Mouse (Mus musculus) frontal cortex, adult 2 months (tissue): ENCODE data around the gene Recql5. TPM values are rescaled to one million over a fixed set of nuclear protein-coding genes. Genes with fewer than 3 reads are reported as not detected.

Source experiments
- DNase-seq, 2 experiments: peaks; one replicate each; pipeline ENCODE4 v3.0.0; 2022; ENCODE audit warnings: low spot score in 1 of 2; ENCODE audit errors: extremely low spot score in 1 of 2
- polyA plus RNA-seq: library from polyadenylated mRNA; depleted of rRNA; stranded (reverse); fragments of >200 nt; gene quantifications from 2 replicates; pipeline ENCODE4 v1.2.3, GENCODE M21; 2012; rRNA removed

The Recql5 gene
- polyA plus RNA-seq: 28.4 and 31.7 TPM in 2 replicates

DNA sequence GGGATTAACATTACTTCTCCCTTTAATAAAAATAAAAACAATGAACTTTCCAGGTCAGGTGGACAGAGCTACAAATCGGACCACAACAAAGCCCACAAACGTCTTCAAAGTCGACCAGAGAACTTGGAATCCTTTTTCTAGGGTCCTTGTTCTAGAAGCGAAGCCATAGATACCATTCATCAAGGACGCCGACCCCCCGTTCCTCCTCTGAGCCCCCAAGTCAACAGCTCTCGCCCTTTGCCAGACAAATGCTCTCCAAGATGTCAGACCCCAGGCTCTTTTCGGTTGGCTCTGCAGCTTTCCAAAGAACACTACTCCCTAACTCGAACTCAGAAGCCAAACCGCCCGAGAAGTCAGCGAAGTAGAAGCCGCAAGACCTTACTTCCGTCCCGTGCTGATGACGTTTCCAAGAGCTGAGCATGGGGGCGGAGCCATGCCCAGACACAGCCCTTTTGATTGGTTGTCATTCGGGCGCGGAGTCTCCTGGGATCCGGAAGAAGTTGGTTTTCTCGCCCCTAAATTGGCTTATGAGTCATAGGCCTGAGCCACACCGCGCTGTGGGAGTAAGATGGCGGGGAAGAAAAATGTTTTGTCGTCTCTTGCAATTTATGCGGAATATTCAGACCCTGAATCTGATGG lies at the start of gene Recql5, which contains the start of gene Sap30bp:
Gene Recql5, minus strand, starts transcription at position 370 of the 639 bp plus-strand sequence.
Gene Sap30bp, plus strand, starts transcription at position 175 of the 639 bp plus-strand sequence.
- peak; percentile 97 to 99 for DNase-seq

DNA sequence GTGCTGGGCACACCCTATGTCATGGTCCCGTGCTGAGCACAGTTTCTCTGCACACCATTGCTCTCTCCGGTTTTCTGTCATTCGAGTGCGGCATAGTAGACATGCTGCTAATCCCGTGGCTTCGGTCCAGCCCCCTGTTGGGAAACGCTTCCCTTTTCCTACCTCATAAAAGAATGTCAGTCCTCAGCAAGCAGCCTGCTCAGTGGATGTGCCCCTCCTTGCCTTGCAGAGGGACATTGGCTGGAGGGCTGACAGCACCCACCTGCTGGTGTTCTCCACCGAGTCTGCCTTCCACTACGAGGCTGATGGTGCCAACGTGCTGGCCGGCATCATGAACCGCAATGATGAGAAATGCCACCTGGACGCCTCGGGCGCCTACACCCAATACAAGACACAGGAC lies 49.2 kb upstream of the Recql5 start:
- DNase-seq: no peak

DNA sequence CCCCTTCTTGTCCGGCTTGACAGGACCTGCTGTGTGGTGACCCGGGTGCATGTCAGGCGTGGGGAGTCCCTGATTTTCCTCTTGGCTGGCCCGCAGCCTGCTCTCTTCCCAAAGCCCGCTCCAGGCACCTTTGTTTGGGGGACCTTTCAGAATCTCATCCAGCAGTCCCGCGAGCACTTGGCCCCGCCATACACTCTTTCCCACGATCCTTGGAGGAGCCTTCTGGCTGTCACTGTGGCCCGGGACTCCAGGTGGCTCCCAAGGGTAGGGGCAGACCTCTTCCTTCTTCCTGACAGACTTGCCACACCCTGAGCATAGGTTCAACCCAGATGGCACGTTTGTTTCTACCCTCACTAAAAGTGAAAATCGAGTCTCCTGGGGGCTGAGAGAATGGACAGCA lies 42.3 kb upstream of the Recql5 start:
- DNase-seq: no peak

DNA sequence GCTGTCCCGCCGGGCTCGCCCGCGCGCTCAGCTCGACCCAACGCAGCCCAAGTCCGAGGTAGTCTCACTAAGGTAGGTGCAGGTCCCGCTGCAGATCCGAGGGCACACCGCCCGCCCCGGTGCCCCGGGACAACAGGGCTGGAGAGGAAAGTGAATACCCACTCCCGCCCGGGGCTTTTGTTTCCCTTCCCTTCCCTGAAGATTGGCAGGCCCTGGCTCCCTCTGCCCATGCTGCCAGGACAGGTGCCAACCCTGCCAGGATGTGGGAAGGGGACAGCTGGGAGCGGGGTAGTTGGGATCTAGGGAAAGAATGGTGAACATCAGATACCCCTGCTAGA lies 41.8 kb upstream of the Recql5 start:
- DNase-seq: no peak

DNA sequence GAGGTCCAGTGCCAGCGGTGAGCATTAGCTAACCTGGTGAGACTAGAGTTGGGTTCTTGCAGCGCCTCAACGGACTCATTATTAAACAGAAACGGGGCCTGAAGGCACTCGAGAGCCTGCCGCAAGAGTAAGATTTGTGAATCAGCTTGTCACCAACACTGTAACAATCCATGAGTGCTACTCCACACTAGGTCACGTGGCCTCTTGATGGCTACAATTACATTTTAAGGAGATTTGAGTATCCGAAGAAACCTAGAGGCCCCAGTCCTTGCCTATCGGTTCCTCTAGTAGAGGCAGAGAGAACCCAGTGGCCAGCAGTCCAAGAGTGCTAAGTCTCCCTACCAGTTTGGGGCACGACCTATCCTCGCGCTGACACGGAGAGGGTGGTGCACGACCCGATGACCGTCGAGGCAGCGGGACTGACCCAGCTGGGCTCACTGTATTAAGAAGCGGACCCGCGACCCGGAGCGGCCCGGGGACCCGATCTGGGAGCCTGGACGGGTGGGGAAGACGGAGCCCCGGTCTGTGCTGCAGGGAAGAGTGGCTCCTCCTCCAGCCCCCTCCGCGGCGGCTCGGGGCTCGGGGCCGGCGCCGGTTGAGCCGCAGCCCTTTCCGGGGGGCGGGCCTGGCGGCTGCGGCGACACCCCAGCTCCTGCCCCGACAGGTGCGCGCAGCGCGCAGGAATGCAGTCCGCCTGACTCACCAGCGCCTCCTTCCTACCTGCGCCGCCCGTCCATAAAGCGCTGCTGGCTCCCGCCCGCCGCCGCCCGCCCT lies 41.2 kb upstream of the Recql5 start, which contains the start of gene Itgb4:
Gene Itgb4, plus strand, starts transcription at position 401 of the 774 bp plus-strand sequence.
- no peak for DNase-seq

DNA sequence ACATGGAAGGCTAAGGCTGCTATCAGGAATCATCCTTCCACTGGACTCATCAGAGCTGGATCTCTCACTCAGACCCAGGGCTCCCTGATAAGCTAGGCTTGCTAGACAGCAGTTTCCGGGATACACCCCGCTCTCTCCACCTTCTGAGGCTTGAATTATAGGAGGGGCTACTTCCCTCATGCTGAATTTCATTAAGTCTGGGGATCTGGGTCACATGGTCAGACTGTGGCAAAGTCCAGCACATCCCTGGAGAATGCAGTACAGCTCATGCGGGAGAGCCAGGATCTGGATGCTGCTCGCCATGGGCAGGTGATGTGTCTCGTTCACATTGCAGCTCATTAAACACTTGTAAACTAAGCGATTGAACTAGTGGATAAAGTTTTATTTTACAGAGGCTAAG lies 37.7 kb upstream of the Recql5 start:
- DNase-seq: no peak

DNA sequence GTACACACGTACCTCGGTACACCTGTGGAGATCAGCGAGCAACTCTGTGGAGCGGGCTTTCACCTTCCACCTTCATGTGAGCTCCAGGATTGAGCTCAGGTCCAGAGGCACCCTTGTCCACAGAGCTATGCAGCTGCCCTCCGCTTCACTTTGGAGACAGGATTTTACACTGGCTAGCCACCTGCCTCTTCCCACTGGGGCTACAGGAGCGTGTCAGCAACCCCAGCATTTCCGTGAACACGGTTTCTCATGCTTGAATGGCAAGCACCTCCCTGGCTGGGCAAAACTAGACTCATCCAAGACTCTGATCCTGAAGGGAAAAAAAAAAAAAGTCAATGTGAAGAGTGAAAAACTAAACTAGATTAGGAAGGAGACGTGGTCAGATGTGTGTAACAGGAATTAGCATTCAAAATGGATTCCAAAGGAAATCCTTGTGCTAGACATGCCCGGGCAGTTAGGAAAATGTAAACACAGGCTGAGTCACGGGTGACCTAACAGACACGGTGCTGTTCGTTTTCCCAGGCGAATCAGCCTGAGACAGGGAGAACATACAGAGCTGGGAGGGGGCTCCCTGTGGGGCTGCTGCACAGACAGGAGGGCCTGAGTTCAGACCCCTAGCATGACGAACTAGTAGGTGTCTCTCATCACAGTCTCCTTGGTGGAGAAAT lies 36.9 kb upstream of the Recql5 start:
- no peak for DNase-seq

DNA sequence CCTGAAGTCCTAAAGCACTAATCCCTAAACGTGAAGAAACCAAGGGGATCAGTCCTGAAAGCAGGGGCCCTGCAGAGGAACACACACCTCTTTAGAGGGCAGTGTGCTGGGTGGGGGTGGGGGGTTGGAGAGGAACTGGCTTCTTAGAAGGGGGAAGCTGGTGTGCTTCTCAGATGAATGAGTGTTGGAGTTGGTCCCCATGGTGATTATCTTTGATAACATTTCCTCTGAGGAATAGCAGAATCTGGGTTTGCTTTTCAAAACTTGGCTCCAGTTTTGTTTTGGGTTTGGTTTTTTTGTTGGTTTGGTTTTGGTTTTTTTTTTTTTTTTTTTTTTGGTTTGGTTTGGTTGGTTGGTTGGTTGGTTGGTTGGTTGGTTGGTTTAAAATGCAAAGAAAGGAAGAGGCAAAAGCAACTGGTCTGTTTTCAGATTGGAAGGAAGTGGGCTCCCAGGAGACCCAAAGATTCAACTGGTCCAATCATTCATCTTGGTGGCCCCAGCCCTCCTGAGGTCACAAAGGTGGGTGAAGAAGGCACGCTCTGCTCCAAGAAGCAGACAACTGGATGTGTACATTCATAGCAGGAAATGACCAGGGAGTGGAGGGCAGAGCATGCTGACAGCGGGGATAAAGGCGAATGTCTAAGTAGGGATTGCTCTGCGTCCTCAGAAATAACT lies 35.6 kb upstream of the Recql5 start:
- no peak for DNase-seq

DNA sequence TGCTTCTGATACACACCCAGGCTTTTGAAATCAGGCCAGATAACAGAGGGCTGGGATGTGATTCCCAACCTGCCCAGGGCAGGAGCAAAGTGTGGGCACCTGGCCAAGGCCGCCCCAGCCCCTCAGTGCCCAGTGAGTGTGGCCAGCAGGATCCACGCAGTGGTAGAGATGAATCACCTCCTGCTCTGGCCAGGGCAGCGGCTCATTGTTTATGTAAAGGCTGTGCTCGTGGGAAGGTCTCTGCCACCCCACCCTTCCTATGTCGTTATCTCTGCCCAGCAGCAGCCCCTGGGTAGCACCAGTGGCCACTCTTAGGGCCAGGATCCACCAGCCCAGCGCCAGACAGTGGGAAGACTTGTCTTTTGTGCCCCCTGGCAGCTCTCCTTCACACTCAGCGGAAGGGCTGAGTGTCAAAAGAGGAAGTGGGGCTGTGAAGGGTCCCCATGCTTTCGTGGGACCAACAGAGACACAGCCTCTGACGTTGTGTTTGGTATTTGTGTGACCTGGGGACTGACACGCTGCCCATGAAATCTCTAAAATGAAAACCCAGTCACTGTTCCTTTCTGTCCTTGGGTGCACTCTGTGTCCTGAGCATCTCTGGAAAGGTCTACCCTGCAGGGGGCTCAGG lies 31.8 kb upstream of the Recql5 start:
- no peak for DNase-seq

DNA sequence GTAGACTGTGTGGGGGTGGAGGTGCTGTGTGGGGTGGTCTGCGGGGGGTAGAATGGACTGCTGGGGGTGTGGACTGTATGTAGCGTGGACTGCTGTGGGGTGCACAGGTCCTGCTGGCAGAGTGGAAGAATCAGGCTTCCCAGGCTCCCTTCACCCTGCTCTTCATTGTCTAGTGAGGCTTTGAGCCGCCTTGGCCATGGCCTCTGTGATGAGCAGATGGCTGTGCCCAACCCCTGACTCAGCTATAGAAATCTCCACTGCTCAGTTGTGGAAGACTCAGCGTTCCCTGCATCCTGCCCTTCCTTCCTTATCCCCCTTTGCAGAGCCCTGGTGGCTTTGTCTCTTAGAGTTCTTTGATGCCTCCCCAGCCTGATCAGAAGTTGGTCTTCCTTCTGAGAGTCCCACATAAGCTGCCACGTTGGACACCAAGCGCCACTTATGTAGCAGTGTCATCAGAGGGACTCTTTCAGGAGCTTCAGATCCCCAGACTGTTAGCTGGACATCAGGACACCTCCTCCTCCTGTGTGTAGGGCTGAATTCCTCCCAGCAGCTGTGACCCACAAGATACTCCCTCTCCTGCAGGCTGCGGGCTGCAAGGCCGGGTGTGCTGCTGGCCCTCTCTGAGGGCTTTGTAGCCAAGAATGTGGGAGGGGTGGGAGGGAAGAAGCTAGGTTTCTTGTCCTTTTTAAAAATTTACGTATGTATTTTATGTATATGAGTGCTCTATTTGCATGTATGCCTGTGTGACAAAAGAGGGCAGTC lies 29.6 kb upstream of the Recql5 start:
- DNase-seq: no peak

DNA sequence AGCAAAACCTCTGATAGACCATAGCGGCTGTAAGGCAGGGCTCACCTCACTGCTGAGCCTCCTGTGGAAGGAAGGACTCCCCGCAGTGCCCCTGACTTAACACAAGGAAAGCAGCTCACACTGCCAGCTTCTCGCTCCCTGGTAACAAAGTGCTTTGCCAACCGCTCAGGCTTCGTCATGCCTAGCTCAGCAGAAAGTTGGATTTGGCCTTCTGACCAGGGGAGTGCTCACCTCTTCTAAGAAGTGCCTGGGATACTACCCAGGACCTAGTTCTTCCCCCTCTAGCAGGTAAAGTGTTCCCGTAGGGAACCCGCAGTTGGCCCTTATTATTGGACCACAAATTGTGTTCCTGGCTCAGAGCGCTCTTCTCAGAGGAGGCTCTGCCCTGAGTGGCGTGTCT lies 25.7 kb upstream of the Recql5 start:
- no peak for DNase-seq

DNA sequence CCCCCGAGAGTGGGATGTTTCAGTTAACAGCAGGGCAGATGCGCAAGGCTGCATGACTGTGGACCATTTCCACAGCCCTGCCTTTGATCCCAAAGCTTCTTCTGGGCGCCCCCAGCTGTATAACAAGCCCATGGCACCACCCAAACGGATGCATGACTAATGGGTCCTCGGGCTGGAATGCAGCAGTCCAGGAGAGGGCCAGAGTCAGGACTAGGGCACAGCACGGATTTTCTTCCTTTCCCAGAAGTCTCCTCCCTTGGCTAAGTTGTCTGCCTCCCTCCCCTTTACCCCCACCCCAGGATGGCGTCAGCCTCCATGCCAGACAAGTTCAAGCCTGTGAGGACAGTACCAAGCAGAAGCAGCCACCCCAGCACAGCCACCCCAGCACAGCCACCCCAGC lies 24.7 kb upstream of the Recql5 start:
- DNase-seq: no peak

DNA sequence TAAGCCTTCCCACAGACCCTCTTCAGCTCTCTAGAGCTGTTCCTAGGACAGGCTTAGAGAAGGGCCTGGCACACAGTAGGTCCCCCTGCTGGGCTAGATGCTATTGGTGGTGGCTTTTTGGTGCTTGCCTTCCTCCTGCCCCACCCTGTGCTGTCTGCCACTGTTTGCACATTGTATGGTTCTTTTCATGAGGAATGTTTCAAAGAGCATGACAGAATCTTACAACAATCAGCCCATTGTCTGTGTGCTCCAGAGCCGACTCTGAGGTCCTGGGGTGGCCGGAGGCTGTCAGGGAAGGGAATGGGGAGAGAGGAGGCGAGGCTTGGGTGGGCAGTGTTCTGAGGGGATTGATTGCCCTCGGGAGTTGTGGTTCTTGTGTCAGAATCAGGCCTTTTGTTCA lies 23.2 kb upstream of the Recql5 start:
- peak in 1 of 2 experiments; percentile 16 for DNase-seq

DNA sequence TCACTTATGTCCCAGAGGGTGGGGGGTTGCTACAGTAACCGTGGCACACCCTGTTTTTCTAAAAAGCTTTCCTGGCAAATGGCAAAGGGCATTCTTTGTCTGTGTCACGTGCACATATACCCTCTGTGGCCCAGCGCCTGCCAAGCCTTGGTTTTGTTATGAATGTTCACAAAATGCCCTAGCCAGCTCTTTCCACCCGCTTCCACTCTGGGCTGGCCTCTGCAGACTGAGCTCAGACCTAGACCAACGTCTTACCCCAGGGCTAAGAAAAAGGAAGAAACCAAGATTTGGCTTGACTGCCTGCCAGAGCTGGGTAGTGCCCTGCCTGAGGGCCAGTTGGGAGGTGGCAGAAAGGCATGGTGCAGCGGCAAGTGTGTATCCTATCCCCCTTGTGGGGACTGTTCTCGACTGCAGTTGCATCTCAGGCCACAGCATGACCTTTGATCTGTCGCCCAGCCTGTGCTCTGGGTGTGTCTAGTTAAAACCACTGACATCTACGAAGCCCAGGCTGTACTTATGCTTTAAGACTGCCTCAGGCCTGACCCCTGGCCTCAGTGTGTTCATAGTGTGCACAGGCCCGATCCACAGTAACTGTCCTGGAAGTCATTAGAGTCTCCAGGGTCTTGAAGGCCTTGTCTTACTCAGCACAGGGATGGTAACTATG lies 22.1 kb upstream of the Recql5 start:
- peak in 1 of 2 experiments; percentile 15 for DNase-seq

DNA sequence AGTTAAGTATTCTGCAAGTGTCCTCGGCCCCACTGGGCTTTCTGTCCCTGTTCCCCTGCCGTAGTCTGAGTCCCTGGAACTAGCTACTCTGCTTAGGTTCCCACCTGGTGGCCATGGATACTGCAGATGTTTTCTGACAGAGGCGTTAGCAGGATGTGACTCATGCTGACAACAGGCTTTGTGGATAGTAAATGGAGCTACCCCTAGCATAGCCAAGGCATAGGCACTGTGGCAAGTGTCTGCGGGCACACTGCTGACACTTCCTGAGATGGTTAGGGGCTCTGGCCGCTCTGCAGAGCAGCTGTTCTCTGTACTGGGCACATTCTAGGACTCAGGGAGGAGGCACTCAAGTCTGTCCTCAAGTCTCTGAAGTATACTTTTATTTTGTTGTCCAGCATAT lies 21.4 kb upstream of the Recql5 start:
- no peak for DNase-seq

DNA sequence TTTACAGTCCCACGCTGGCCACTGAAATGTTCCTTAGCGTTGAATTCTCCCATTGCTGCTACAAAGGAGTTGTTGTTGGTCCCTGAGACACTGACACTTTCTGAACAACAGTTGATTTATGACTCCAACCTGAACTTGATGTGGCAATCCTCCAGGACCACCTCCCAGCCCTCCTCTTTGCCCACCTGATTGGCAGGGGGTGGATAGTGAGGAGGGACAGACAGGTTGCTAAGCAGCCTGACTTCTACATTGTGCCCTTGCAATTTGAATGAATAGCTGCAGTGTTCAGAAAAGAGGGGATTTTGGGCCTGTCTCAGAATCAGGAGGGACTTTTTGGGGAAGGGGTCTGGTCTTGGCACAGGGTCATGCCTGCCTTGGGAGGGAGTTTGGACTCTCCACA lies 17.4 kb upstream of the Recql5 start:
- DNase-seq: no peak

DNA sequence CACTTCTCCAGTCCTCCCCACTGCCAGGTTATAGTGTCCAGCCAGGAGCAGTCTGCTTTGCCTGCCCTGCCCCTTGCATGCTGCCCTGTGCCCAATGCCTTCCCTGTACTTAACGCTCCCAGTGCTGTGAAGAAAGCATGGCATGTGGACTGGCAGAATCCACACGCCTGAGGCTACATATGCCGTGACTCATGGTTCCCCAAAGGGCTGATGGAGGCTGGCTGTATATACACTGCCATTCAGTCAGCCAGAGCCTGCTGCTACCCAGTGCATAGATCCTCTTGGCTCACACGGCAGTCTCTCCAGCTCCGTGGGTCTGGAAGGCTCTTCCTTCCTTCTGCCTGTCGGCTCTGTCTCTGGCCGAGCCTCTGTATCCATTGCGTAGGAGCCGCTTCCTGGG lies 15.0 kb upstream of the Recql5 start:
- no peak for DNase-seq

DNA sequence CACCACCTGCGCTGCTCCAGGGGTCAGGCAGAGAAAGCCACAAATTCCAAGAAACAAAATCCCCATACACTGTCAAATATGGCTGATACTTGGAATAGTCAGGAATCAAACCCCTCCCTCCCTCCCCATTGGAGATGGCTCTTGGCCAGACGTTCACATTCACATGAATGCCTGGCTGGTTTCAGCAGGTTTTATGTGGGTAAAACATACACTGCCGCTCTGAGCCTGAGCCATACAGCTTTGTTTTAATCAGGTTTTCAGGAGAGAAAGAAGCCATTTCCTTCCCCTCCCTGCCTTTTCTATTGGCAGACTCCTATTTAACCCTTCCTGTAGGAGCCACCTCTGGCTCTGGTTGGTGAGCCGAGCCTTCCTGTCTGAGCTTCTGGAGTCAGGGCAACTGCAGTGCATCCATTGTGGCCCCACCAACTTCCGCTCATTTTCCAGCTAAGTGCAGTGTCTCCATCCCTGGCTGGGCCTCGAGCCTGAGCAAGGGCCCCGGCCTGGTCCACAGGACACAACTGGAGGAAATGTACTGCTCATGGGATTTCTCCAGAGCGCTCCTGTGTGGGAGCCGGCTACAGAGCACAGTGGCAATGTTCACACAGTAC lies 13.0 kb upstream of the Recql5 start:
- DNase-seq: no peak

DNA sequence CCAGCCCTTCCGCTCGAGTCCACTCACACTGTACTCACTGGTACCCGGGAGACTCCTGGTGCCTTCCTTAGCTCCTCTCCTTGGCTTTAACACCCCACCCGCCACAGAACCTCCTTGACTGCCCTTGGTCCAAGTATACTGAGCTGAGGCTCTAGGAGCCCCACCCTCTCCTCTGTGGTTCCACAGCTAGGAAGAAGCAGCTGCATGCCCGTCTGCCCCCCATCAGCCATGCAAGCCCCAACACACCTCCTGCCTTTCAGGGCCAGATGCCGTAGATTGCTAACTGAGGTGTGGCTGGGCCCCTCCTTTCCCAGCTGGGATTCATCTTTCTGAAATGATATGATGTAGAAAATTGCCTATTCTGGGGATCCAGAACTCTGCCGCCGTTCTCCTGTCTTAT lies 12.0 kb upstream of the Recql5 start:
- no peak for DNase-seq
